Mouse (Mus musculus) neural tube, embryonic 12.5 days (tissue): Measurements from ENCODE around the gene Agap3. TPM values are rescaled to one million over a fixed set of nuclear protein-coding genes. Genes with fewer than 3 reads are reported as not detected.
A peak's percentile ranks its signal among the peaks of the same experiment; 100 is the strongest.

Source experiments
- ATAC-seq: fragments of 200-750 bp; cut with Nextera tagmentation; 2 replicates; pipeline ENCODE4 v1.8.0; 2017; ENCODE audit warnings: low read depth, mild to moderate bottlenecking, moderate TSS enrichment, moderate library complexity; ENCODE audit not compliant: low FRiP score
- H3K27ac ChIP-seq: fragments of 300-500 bp; sonication (generic); 2 replicates; pipeline ENCODE4 v1.5.1; 2016
- H3K27me3 ChIP-seq: fragments of 300-500 bp; sonication (generic); replicated peaks from 2 replicates; pipeline ENCODE4 v1.6.1; 2016; ENCODE audit warnings: mild to moderate bottlenecking
- H3K36me3 ChIP-seq: fragments of 300-500 bp; sonication (generic); 2 replicates; pipeline ENCODE4 v1.6.1; 2016; ENCODE audit warnings: mild to moderate bottlenecking
- H3K4me1 ChIP-seq: fragments of 300-500 bp; sonication (generic); 2 replicates; pipeline ENCODE4 v1.6.1; 2016
- H3K4me2 ChIP-seq: fragments of 300-500 bp; sonication (generic); replicated peaks from 2 replicates; pipeline ENCODE4 v1.6.1; 2016; ENCODE audit warnings: mild to moderate bottlenecking
- H3K4me3 ChIP-seq: fragments of 300-500 bp; sonication (generic); 2 replicates; pipeline ENCODE4 v1.5.1; 2016
- H3K9ac ChIP-seq: fragments of 300-500 bp; sonication (generic); 2 replicates; pipeline ENCODE4 v1.6.1; 2016; ENCODE audit warnings: mild to moderate bottlenecking
- H3K9me3 ChIP-seq: fragments of 300-500 bp; sonication (generic); 2 replicates; pipeline ENCODE4 v1.6.1; 2016; ENCODE audit warnings: mild to moderate bottlenecking
- WGBS: fragments of 180-500 bp; shearing (Covaris S2); methylation state at CpG from one replicate; pipeline ENCODE4 v1.1.7; 2016; 5-methylcytosine and 5-hydroxymethylcytosine counted together
- polyA plus RNA-seq: library from polyadenylated mRNA; unstranded; fragments of >200 nt; fragmentation: Nextera tagmentation; extraction: Ambion mirVana; gene quantifications from 2 replicates; pipeline ENCODE4 v1.2.1, GENCODE M21; 2016

Agap3 gene
- polyA plus RNA-seq, 1 experiment from 2014 or later: 113 TPM

GRCm38 (mm10) chr5:24442029-24442428, 9.9 kb upstream of the Agap3 start:
- Histone ChIP-seq H3K36me3 (peaks cover 52% of the 10 kb centered on the region), H3K4me3 (no peak overlapping the region)
- no peak for ATAC-seq

GRCm38 (mm10) chr5:24443204-24443603, 8.8 kb upstream of the Agap3 start:
- no peak for ATAC-seq
- 94% methylated on average over 7 of the region's 7 CpGs for WGBS
- peaks cover 31% of the 10 kb centered on the region for H3K4me1 ChIP-seq
- H3K27ac ChIP-seq: no peak overlapping the region
- H3K9me3 ChIP-seq: no peaks in the 10 kb centered on the region
- H3K4me2 ChIP-seq: no peak overlapping the region
- H3K36me3 ChIP-seq: peaks cover 49% of the 10 kb centered on the region
- H3K9ac ChIP-seq: no peak overlapping the region
- no peak overlapping the region for H3K4me3 ChIP-seq
- H3K27me3 ChIP-seq: no peaks in the 10 kb centered on the region

More at GRCm38 (mm10) chr5:24442029-24442428, 9.9 kb upstream of the Agap3 start:
- Histone ChIP-seq H3K27me3 (no peaks in the 10 kb centered on the region), H3K9ac (no peak overlapping the region), H3K4me2 (no peak overlapping the region), H3K9me3 (no peaks in the 10 kb centered on the region), H3K27ac (no peak overlapping the region), H3K4me1 (peaks cover 22% of the 10 kb centered on the region)
- WGBS: 90% methylated on average over 9 of the region's 9 CpGs

- Histone ChIP-seq H3K9me3 (no peaks in the 10 kb centered on the region), H3K27me3 (no peaks in the 10 kb centered on the region), H3K4me1 (peaks cover 31% of the 10 kb centered on the region), H3K9ac (peak overlapping the region; percentile 95), H3K36me3 (peaks cover 43% of the 10 kb centered on the region), H3K4me2 (peak overlapping the region; percentile 98), H3K4me3 (peak overlapping the region; percentile 93), H3K27ac (no peak overlapping the region)
- 90% methylated on average over 12 of the region's 12 CpGs for WGBS
- ATAC-seq: no peak
Observed at GRCm38 (mm10) chr5:24443927-24444326, 8.1 kb upstream of the Agap3 start.

- Histone ChIP-seq H3K27ac (peak within 1 kb of the TSS; percentile 86), H3K9me3 (no peaks in the 10 kb centered on the region), H3K4me1 (peaks cover 31% of the 10 kb centered on the region), H3K27me3 (no peaks in the 10 kb centered on the region), H3K9ac (peak within 1 kb of the TSS; percentile 95), H3K36me3 (peaks cover 34% of the 10 kb centered on the region), H3K4me3 (peak within 1 kb of the TSS; percentile 93), H3K4me2 (peak within 1 kb of the TSS; percentile 98)
- WGBS: under 1% methylated on average over 60 of the region's 60 CpGs
- ATAC-seq: peak; percentile 80
Observed at GRCm38 (mm10) chr5:24444746-24445427, 7.1 kb upstream of the Agap3 start, which contains the start of gene Fastk. TSS of gene Fastk (minus strand) at chr5:24445287.

- H3K27me3 ChIP-seq: no peaks in the 10 kb centered on the region
- H3K4me2 ChIP-seq: peak overlapping the region; percentile 98
- peak overlapping the region; percentile 93 for H3K4me3 ChIP-seq
- H3K4me1 ChIP-seq: peaks cover 31% of the 10 kb centered on the region
- 60% methylated on average over 20 of the region's 20 CpGs for WGBS
- H3K9ac ChIP-seq: peak overlapping the region; percentile 95
- H3K36me3 ChIP-seq: peaks cover 27% of the 10 kb centered on the region
- ATAC-seq: peak; percentile 1; the same call in 1 of the 2 replicates
- peak overlapping the region; percentile 86; the same call in 1 of the 2 replicates for H3K27ac ChIP-seq
- no peaks in the 10 kb centered on the region for H3K9me3 ChIP-seq
Observed at GRCm38 (mm10) chr5:24445428-24446080, 6.4 kb upstream of the Agap3 start.

GRCm38 (mm10) chr5:24446630-24447029, 5.3 kb upstream of the Agap3 start:
- Histone ChIP-seq H3K9ac (no peak overlapping the region), H3K4me3 (no peak overlapping the region), H3K4me2 (peak overlapping the region; percentile 87), H3K36me3 (peaks cover 16% of the 10 kb centered on the region), H3K27me3 (no peaks in the 10 kb centered on the region), H3K4me1 (peaks cover 38% of the 10 kb centered on the region), H3K27ac (no peak overlapping the region), H3K9me3 (no peaks in the 10 kb centered on the region)
- WGBS: 96% methylated on average over 7 of the region's 7 CpGs
- no peak for ATAC-seq

GRCm38 (mm10) chr5:24447624-24448298, 4.2 kb upstream of the Agap3 start, which contains the start of gene Tmub1:
TSS of gene Tmub1 (minus strand) at chr5:24447854.
- peak; percentile 52 for ATAC-seq
- Histone ChIP-seq H3K9ac (peak within 1 kb of the TSS; percentile 65), H3K4me3 (peak within 1 kb of the TSS; percentile 65), H3K36me3 (peaks cover 9% of the 10 kb centered on the region; the same call in 1 of the 2 replicates), H3K27ac (no peak within 1 kb of the TSS), H3K9me3 (no peaks in the 10 kb centered on the region), H3K27me3 (no peaks in the 10 kb centered on the region), H3K4me2 (peak within 1 kb of the TSS; percentile 87), H3K4me1 (peaks cover 39% of the 10 kb centered on the region)
- WGBS: 2% methylated on average over 34 of the region's 34 CpGs

- peak overlapping the region; percentile 99 for H3K9ac ChIP-seq
- peak; percentile 55 for ATAC-seq
- H3K4me2 ChIP-seq: peak overlapping the region; percentile 99
- WGBS: 3% methylated on average over 59 of the region's 66 CpGs
- no peaks in the 10 kb centered on the region for H3K27me3 ChIP-seq
- peaks cover 6% of the 10 kb centered on the region; the same call in 1 of the 2 replicates for H3K36me3 ChIP-seq
- peak overlapping the region; percentile 88 for H3K27ac ChIP-seq
- no peaks in the 10 kb centered on the region for H3K9me3 ChIP-seq
- H3K4me3 ChIP-seq: peak overlapping the region; percentile 94
- peaks cover 59% of the 10 kb centered on the region for H3K4me1 ChIP-seq
Observed at GRCm38 (mm10) chr5:24451264-24452029, 530 bp upstream of the Agap3 start.

GRCm38 (mm10) chr5:24452691-24453233, 785 bp downstream of the Agap3 start:
- H3K4me2 ChIP-seq: peak overlapping the region; percentile 99
- H3K4me1 ChIP-seq: peaks cover 48% of the 10 kb centered on the region
- H3K4me3 ChIP-seq: peak overlapping the region; percentile 94
- WGBS: under 1% methylated on average over 29 of the region's 29 CpGs
- H3K36me3 ChIP-seq: peaks cover 9% of the 10 kb centered on the region; the same call in 1 of the 2 replicates
- H3K9ac ChIP-seq: peak overlapping the region; percentile 99
- H3K9me3 ChIP-seq: no peaks in the 10 kb centered on the region
- H3K27me3 ChIP-seq: no peaks in the 10 kb centered on the region
- peak overlapping the region; percentile 88; the same call in 1 of the 2 replicates for H3K27ac ChIP-seq
- peak; percentile 18; the same call in 1 of the 2 replicates for ATAC-seq

GRCm38 (mm10) chr5:24453283-24453984, 1.5 kb downstream of the Agap3 start:
- Histone ChIP-seq H3K27me3 (no peaks in the 10 kb centered on the region), H3K9ac (peak overlapping the region; percentile 99), H3K36me3 (peaks cover 15% of the 10 kb centered on the region; the same call in 1 of the 2 replicates), H3K9me3 (no peaks in the 10 kb centered on the region), H3K27ac (0 out of 2 replicates have a peak overlapping the region, but pooled peaks have one; percentile 46), H3K4me2 (peak overlapping the region; percentile 99), H3K4me3 (peak overlapping the region; percentile 94), H3K4me1 (peaks cover 44% of the 10 kb centered on the region)
- 5% methylated on average over 5 of the region's 5 CpGs for whole genome bisulfite sequencing
- peak; percentile 3; the same call in 1 of the 2 replicates for ATAC-seq

GRCm38 (mm10) chr5:24453985-24454303, 2.0 kb downstream of the Agap3 start:
- WGBS: 8% methylated on average over 2 of the region's 2 CpGs
- no peak overlapping the region for H3K27ac ChIP-seq
- peaks cover 44% of the 10 kb centered on the region for H3K4me1 ChIP-seq
- H3K9ac ChIP-seq: peak overlapping the region; percentile 99; the same call in 1 of the 2 replicates
- no peaks in the 10 kb centered on the region for H3K27me3 ChIP-seq
- peak overlapping the region; percentile 99 for H3K4me2 ChIP-seq
- peak overlapping the region; percentile 94; the same call in 1 of the 2 replicates for H3K4me3 ChIP-seq
- H3K36me3 ChIP-seq: peaks cover 20% of the 10 kb centered on the region; the same call in 1 of the 2 replicates
- no peaks in the 10 kb centered on the region for H3K9me3 ChIP-seq
- no peak for ATAC-seq
